Mouse (Mus musculus) olfactory bulb, adult 2 months (tissue): ENCODE data around the gene Rabgap1. TPM values are rescaled to one million over a fixed set of nuclear protein-coding genes. Genes with fewer than 3 reads are reported as not detected.

ENCODE experiments used
- H3K27ac ChIP-seq: fragments of 200-500 bp; 2 replicates; pipeline ENCODE4 v1.5.1; 2012; ENCODE audit warnings: low read depth, low read length; ENCODE audit not compliant: insufficient read depth
- H3K4me1 ChIP-seq: fragments of 200-500 bp; 2 replicates; pipeline ENCODE4 v1.6.1; 2012; ENCODE audit warnings: low read length; ENCODE audit not compliant: control insufficient read depth, insufficient read depth
- H3K4me3 ChIP-seq: fragments of 200-500 bp; 2 replicates; pipeline ENCODE4 v1.5.1; 2012; ENCODE audit warnings: mild to moderate bottlenecking, low read depth, low read length, moderate library complexity; ENCODE audit not compliant: insufficient read depth
- CTCF ChIP-seq: fragments of 200-500 bp; IDR thresholded peaks from 2 replicates; pipeline ENCODE4 v1.5.1; 2012; ENCODE audit warnings: low read depth, mild to moderate bottlenecking, low read length, moderate library complexity; ENCODE audit not compliant: insufficient read depth
- POLR2A ChIP-seq: fragments of 200-500 bp; IDR thresholded peaks from 2 replicates; pipeline ENCODE4 v1.6.1; 2012; ENCODE audit warnings: mild to moderate bottlenecking, low read depth, low read length, moderate library complexity; ENCODE audit not compliant: insufficient read depth
- WGBS: fragments of 180-500 bp; shearing (Covaris S2); methylation state at CpG from one replicate; pipeline ENCODE4 v1.1.7; 2018; 5-methylcytosine and 5-hydroxymethylcytosine counted together
- polyA plus RNA-seq: library from polyadenylated mRNA; stranded (reverse); fragments of >200 nt; gene quantifications from 2 replicates; pipeline ENCODE4 v1.2.4, GENCODE M21; 2012; ENCODE audit warnings: low replicate concordance; ENCODE audit not compliant: missing spikeins, insufficient read depth, insufficient read length

The Rabgap1 gene
- polyA plus RNA-seq, 1 experiment = not detected

DNA sequence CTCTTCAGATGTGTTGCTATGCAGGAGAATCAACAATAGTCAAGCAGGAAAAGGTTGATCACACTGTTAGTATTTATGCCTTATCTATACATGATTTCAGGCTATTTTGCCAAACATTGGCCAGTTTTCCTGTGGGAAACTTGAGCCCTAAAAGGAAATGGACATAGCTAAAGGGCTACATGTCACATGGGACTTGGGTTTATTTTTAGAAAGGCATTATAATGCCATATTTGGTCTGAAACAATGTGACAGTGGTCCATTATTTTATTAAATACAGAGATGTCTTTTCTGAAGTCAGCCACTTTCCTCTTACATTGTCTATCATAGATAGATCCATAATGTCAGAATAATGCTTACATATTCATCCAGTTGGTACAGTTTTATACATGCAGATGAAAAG lies 84.5 kb downstream of the Rabgap1 start:
- TF ChIP-seq POLR2A (no peak), CTCF (no peak)
- Histone ChIP-seq H3K4me1 (0 out of 2 replicates have a peak, but pooled peaks cover 2% of the 10 kb centered on the region), H3K27ac (no peak overlapping the region), H3K4me3 (no peak overlapping the region)

DNA sequence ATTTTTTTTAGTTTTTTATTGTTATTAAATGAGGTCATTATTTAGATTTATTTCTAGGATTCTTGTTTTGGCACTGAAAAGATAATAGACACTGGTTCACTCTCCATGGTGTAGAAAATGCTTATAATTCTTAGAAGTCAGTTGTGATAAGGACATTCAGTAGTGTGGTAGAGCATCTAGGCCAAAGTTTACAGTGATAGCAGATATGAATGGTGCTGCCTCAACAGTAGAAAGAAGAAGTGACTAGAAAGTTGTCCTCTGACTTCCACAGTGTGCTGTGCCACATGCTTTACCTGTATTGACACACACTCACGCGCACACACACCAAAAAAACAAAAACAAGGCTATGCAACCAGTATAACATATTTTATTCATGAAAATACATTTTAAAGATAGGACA lies 86.3 kb downstream of the Rabgap1 start:
- Histone ChIP-seq H3K4me1 (no peaks in the 10 kb centered on the region), H3K27ac (no peak overlapping the region), H3K4me3 (no peak overlapping the region)
- WGBS = 98% methylated on average over 2 of the region's 2 CpGs
- TF ChIP-seq POLR2A (no peak), CTCF (no peak)

DNA sequence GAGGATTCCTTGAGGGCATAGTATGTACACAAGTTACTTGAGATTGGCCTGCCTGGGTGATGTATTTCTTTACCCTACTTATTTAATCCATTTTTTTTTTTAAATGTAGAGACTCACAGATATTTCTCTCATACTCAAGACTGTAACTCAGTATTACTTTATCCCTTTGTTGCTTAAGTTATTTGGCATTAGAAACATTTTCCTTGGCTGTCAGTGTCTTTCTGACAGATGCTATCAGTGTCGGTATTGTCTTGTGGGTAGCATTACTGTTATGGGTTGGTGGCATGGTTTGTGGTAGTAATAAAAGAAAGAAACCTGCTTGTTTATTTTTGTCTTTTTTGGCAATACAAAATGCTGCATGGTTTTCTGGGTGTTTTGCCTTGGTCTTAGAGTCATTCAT lies 87.7 kb downstream of the Rabgap1 start:
- TF ChIP-seq POLR2A = no peak
- TF ChIP-seq CTCF = no peak
- no peak overlapping the region for H3K4me3 ChIP-seq
- no peaks in the 10 kb centered on the region for H3K4me1 ChIP-seq
- 46% methylated on average over 1 of the region's 1 CpGs for WGBS
- H3K27ac ChIP-seq = no peak overlapping the region

DNA sequence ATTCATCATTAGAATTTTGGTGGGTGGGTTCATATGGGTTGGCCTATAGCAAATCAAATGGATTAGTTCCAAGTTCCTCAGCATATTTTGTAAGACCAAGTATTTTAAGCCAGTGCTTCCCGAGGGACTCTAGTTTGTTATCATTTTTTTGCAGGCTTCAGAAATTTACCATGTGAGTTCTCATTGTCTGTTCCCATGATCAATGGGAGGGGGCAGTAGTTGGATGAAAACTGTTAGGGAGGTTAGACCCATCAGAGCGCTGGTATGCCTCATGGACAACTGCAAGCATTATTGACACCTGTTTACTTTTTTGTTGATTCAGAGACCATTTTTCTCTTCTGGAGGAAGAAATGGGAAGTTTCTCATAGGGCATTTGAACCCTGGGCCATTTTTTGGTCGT lies 88.6 kb downstream of the Rabgap1 start:
- Histone ChIP-seq H3K27ac (no peak overlapping the region), H3K4me1 (no peaks in the 10 kb centered on the region), H3K4me3 (no peak overlapping the region)
- TF ChIP-seq CTCF = no peak
- 77% methylated on average over 3 of the region's 3 CpGs for WGBS

DNA sequence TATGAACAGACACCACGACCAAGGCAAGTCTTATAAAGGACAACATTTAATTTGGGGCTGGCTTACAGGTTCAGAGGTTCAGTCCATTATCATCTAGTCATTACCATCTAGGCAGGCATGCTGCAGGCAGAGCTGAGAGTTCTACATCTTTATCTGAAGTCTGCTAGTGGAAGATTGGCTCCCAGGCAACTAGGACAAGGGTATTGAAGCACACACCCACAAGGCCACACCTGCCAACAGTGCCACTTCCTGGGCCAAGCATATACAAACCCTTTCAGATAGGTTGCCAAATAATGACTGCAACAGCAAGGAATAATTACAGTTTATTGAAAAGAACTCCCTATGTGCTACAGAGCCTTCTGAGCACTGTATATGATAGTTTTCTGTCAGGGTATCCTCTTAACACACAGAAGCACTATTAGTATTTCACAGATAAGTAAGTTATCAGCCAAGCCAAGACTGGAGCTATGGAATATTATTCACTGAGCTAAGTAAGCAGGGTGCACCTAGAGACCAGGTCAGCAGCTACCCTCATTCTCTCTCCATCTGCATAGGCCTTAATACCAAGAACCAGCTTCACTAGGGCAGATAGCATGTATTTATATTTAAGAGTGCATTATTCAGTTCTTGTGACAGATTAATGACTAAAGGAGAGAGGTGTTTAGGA lies 106.4 kb downstream of the Rabgap1 start:
- H3K4me1 ChIP-seq = no peaks in the 10 kb centered on the region
- 57% methylated on average over 1 of the region's 1 CpGs for WGBS
- H3K4me3 ChIP-seq = no peak overlapping the region
- no peak overlapping the region for H3K27ac ChIP-seq
- TF ChIP-seq CTCF (no peak), POLR2A (no peak)

DNA sequence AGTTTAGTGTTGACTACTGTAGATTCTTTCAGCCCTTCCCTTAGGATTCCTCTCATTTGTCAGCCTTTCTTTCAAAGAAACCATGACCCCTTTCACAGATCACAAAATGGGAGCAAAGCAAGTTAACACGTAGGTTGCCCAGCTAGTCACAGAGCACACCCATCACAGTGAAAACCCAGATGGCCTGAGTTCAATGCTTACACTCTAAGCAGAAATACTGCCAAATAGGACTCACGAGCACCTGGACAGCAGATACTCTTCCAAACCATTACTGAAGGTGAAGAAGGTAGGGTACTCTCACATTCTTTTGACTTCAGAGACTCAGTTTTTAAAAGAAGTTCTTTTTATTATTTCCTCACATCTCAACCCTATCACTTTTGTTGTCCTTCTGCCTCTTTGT lies 113.3 kb downstream of the Rabgap1 start:
- no peak overlapping the region for H3K4me3 ChIP-seq
- H3K27ac ChIP-seq = no peak overlapping the region
- WGBS = 85% methylated on average over 2 of the region's 2 CpGs
- no peaks in the 10 kb centered on the region for H3K4me1 ChIP-seq
- no peak for TF ChIP-seq POLR2A
- no peak for TF ChIP-seq CTCF

DNA sequence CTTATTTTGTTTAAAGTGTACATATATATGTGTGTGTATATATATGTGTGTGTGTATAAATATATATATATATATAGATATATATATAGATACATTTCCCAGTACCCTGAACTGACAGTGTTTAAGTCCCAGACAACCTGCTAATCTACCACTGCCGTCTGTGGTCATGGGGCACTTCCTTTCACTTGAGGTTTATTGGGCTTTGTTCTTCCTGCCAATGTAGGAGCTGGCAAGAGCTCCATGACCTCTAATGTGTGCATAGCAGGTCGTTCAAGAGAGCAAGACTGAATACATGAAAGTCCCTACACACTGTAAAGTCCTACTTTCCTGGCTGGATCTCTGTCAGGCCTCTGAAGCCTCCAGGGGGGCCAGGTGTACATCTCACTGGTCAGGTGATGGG lies 122.5 kb downstream of the Rabgap1 start:
- WGBS = 20% methylated on average over 2 of the region's 2 CpGs
- TF ChIP-seq CTCF = no peak
- no peak for TF ChIP-seq POLR2A
- H3K4me3 ChIP-seq = no peak overlapping the region
- H3K4me1 ChIP-seq = no peaks in the 10 kb centered on the region
- H3K27ac ChIP-seq = no peak overlapping the region

DNA sequence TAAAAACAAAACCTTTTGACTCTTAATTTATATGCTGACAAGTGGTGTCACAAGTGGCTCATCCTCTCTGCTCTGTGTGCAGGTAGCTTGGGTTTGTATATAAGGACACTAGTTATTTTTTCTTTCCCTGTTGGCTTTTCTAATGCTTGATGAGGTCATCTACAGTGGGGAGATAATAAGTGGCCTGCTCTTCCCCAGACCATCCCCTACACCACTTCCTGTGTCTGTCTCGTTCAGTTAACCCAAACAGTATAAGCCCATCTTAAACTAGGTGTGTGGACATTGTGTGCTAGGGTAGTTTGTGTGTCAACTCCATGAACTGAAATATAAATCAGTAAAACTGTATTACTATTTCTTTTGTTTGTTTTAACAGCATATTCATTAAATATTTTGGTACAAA lies 123.0 kb downstream of the Rabgap1 start:
- Histone ChIP-seq H3K4me1 (no peaks in the 10 kb centered on the region), H3K4me3 (no peak overlapping the region), H3K27ac (no peak overlapping the region)
- 76% methylated on average over 1 of the region's 1 CpGs for WGBS
- TF ChIP-seq CTCF (no peak), POLR2A (no peak)

DNA sequence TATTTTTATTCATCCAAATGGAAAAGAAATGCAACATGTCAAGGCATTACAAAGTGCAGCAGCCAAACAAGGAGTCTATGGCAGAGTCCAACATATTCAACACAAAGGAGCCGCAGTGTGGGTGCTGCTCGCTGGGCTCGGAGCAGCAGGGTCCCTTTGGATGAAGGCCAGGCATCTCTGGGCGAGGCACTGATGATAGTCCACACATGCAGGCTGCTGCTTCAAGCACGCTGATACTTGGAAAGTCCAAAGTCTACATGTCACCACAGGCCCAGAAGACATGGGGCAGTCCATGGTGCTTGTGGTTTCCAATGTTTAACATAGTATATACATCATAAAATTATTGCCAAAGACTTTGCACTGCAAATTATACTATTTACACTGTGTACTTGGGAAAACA lies 126.8 kb downstream of the Rabgap1 start:
- Histone ChIP-seq H3K4me3 (no peak overlapping the region), H3K4me1 (no peaks in the 10 kb centered on the region), H3K27ac (no peak overlapping the region)
- no peak for TF ChIP-seq CTCF
- TF ChIP-seq POLR2A = no peak
- WGBS = 27% methylated on average over 5 of the region's 5 CpGs

DNA sequence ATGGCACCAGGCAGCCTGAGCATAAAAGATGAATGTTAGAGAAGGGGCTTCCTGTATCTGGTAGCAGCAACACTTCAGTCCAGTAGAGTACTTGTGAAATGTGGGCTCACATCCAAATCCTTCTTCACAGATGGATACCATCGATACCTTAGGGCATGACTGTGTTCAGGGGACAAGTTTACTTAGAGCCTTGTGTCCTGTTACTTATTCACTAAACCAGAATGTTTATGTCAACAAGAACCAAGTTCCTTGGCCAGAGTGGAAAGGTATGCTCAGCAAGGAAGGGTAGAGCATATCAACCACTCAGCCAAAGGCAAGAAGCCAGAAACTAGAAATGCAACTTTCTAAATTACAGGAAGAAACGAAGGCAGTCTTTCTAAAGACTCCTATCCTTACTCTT lies 127.6 kb downstream of the Rabgap1 start:
- Histone ChIP-seq H3K4me1 (no peaks in the 10 kb centered on the region), H3K4me3 (no peak overlapping the region), H3K27ac (no peak overlapping the region)
- TF ChIP-seq POLR2A = no peak
- no peak for TF ChIP-seq CTCF
- 55% methylated on average over 2 of the region's 2 CpGs for WGBS
